Mouse (Mus musculus) retina, postnatal 1 day (tissue): ENCODE measurements around the gene Sema3b.
"Not testable (repeated sequence)": the region's sequence is repeated elsewhere in the genome, so short reads cannot be mapped to it uniquely, and the experiment has no call there.

Source experiments
- DNase-seq: peaks from one replicate; pipeline ENCODE4 v3.0.0-alpha.2; 2012

Sema3b gene

GRCm38 (mm10) chr9:107586974-107587832, 21.8 kb downstream of the Sema3b start, which contains the start of gene Ifrd2:
Gene Ifrd2, plus strand, starts transcription at chr9:107587642.
- peak; percentile 100 for DNase-seq

DNA sequence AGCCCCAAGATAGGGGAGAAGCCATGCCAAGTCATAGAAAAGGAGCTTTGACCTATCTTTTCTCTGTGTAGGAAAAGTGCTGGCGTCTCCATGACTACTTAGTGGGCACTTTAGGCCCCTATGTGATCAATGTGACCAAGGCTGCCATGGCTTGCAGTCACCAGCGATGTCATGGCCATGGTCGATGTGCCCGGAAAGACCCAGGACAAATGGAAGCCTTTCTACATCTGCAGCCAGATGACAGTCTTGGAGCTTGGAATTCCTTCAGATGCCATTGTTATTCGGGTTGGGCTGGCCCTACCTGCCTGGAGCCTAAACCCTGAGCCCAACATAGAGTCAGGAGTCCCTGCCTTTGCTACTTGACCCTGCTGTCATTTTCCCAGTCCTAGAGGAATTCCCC, 22.5 kb downstream of the Sema3b start:
- DNase-seq: no peak

DNA sequence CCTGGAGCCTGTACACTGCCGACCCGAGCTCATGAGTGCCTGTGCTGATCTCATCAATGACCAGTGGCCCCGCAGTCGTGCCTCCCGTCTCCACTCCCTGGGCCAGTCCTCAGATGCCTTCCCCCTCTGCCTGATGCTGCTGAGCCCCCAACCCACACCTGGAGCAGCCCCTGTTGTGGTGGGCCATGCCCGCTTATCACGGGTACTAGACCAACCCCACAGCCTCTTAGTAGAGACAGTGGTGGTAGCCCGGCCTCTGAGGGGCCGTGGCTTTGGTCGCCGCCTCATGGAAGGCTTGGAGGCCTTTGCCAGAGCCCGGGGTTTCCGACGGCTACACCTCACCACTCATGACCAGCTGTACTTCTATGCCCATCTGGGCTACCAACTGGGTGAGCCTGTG, 25.9 kb downstream of the Sema3b start:
- no peak for DNase-seq

GRCm38 (mm10) chr9:107582509-107583062, 26.4 kb downstream of the Sema3b start:
- DNase-seq: no peak

DNA sequence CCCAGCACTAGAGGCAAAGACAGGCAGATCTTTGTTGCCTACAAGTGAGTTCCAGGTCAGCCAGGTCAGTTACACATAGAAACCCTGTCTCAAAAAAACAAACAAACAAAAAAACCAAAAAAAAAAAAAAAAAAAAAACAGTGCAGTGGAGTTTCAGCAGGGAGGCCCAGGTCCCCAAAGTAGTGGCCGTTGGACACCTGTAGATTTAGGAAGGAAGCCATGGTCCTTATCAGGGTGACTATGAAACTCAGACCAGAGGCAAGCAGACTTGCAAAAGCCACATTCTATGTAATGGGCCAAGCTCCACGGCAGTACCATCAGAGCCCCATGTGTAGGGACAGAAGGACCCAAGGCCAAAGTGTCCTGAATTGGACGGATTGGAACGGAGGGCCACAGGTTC, 27.4 kb downstream of the Sema3b start:
- DNase-seq: no peak

DNA sequence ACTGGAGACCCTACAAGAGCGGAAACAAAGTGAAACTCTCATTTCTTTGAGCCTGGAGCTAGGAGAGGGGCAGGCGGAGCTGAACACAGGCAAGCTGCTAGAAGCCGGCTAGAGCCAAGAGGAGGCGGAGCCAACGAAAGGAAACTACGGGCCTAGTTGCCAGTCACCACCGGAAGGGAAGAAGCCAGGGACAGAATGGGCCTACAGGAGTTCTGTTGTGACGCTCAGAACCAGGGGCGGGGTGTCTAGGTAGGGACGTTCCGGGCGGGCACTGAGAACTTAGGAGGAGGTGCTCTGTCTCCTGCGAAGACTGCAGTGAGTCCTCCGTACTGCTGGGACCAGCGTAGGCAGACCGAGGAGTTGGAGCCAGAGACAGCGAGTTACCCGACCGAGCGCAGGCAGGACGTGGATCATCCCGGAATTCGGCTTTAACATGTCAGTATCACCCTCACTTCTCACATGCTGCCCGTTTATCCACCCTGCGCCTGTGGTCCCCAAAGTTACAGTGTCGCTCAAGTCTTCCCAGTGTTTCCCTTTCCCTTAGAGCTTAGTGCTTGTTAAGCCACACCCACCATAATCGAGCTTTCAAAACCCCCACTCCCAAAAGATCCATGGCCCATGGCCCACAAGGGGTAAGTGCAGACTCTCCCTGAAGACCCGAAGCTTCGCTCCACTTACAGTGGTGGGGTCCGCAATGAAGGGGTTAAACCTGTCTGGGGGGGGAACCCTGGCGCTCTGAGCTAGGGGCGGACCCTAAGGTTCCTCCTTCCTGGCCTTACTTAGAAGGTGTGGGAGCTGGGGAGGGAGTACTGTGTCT, 28.3 kb downstream of the Sema3b start, which contains the start of gene Hyal3:
Gene Hyal3 (plus strand): TSS at position 318 of the 817 bp plus-strand sequence.
- peak; percentile 88 for DNase-seq

DNA sequence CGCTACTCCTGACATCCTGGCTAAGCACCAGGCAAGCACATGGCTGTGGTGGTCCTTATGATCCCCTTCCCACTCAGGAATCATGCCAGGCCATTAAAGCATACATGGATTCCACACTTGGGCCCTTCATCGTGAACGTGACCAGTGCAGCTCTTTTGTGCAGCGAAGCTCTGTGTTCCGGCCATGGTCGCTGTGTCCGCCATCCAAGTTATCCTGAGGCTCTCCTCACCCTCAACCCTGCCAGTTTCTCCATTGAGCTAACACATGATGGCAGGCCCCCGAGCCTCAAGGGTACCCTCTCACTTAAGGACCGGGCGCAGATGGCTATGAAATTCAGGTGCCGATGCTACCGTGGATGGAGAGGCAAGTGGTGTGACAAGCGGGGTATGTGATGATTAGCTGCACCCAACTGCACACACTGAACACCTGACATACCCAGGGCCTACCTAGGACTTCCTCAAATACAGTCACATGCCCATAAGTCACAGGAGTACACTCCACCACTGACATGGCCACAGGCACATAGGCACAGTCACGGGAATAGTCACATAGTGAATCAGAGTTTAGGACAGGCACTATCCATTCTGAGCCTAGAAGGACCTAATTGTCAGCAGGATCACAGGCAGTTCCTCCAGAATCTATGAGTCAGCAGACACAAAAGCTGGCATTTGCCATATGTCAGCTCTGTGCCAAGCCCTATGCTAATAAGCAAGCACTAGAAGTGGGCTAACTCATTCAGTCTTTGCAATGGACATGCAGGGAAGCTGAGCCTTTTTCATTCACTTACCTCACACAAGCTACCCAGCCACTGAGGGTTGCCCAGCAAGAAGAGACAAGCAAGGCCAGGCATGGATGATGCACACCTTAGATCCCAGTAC, 29.8 kb downstream of the Sema3b start:
- DNase-seq: no peak

DNA sequence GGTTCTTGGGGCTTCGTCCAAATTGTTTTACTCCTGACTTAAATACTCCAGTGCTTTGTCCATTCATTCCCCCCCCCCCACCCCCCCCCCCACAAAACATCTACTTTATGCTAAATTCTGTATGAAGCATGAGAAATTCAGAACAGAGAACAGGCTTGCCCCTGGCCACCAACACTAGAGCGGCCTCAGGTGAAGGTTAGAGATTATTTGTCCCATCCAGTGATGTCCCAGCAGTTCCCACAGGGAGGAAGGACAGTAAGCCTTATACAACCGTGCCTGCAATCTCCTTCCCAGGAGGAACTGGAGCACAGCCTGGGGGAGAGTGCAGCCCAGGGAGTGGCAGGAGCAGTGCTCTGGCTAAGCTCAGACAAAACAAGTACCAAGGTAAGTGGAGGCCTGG, 30.4 kb downstream of the Sema3b start, which contains the start of gene Naa80:
Gene Naa80 (plus strand): TSS at position 301 of the 400 bp plus-strand sequence.
- DNase-seq: no peak

GRCm38 (mm10) chr9:107577871-107578270, 31.2 kb downstream of the Sema3b start:
- DNase-seq: no peak

DNA sequence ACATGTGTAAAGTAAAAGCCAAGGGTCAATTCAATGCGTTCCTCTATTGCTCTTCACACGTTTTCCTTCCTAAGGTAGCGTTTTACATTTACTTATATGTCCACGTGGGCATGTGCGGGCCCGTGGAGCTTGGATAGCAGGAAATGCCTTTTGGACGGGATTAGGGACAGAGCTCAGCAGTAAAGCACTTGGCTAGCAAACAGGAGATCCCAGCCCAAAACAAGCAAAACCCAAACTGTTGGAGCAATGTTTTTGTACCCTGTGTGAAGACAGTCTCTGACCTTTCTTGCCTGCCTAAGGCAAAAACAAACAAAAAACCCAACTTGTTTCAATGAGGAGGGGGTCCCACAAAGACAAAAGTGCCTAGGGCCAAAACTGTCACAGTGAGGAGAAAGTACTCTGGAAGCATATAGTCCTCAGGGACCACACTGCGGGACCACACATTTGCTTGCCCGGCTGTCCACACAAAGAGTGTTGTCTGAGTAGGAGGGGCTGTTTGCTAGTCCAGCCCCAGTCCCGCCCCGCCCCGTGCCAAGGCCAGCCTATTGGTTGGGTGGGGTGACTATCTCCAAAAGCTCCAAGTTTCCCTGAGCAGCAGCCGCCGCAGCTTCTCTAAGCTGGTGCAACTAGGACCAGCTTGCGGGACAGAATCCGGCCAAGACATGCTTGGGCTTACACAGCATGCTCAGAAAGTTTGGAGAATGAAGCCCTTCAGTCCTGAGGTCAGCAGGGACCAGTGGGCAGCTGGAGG, 32.5 kb downstream of the Sema3b start, which contains the start of gene Hyal1:
Gene Hyal1 (plus strand): TSS at position 571 of the 751 bp plus-strand sequence.
- DNase-seq: peak; percentile 89

DNA sequence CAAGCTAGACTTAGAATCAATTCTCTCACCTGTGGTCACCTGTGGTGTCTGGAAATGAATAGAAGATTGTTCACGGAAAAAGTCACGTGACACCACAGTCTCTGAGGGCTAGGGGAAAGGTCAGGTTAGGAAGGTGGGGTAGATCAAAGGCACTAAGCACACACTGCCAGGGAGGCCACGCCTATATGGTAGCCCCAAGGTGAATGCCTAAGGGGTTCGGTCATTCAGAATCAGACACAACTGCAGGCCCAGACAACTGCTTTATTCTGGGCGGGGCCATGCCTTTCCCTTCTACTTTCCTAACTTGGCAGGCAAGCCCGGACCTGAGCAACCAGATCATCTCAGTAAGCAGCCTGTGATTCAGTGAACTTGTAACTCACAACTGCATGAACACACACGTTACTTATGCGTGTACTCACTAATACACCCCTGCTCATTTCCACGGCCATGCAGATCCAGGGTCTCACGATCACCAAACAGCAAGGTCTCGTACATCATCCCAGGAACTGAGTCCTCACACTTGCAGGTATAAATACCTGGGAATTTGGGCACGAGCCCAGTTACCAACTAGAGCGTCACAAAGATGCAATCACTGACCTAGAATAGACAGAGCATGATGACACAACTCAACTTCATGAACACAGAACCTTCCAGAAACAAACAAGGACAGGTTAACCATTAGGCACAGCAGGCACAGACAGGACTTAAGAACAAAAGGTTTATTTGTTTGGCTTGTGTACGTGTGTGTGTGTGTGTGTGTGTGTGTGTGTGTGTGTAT, 33.3 kb downstream of the Sema3b start:
- DNase-seq: peak; percentile 17

DNA sequence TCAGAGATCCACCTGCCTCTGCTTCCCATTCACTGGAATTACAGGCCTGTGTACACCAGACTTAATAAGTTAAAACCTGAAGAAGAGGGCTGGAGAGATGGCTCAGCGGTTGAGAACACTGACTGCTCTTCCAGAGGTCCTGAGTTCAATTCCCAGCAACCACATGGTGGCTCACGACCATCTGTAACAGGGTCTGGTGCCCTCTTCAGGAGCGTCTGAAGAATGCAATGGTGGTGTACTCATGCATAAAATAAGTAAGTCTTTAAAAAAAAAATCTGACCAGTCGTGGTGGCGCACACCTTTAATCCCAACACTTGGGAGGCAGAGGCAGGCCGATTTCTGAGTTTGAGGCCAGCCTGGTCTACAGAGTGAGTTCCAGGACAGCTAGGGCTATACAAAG, 35.3 kb downstream of the Sema3b start:
- DNase-seq: not testable (repeated sequence)

GRCm38 (mm10) chr9:107572327-107572662, 36.7 kb downstream of the Sema3b start:
- DNase-seq: no peak

DNA sequence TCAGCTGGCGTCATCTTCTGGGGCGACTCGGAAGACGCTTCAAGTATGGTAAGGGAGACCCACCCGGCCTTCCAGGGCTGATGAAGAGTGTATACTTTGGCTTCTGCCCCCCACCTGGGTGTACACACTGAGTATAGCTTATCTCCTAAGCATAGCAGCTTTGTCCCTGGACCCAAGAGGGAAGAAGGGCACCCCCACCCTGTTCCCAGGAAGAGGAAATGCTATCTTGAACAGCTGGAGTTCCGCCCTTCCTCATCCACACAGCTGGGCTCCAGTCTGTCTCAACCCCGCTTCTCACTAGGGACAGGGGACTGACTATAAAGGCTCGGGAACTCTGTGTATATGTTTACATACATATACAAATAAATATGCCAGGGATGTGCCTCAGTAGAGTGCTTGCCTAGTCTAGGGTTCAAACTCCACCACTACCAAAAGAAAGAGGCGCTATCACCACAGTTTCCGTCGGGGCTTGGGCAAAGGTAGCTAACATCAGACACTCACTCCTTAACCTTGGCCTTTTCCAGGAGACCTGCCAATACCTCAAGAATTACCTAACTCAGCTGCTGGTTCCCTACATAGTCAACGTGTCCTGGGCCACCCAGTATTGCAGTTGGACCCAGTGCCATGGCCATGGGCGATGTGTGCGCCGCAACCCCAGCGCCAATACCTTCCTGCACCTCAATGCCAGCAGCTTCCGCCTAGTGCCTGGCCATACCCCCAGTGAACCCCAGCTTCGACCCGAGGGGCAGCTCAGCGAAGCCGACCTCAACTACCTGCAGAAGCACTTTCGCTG, 37.3 kb downstream of the Sema3b start:
- DNase-seq: no peak

GRCm38 (mm10) chr9:107570845-107571244, 38.2 kb downstream of the Sema3b start:
- DNase-seq: no peak

DNA sequence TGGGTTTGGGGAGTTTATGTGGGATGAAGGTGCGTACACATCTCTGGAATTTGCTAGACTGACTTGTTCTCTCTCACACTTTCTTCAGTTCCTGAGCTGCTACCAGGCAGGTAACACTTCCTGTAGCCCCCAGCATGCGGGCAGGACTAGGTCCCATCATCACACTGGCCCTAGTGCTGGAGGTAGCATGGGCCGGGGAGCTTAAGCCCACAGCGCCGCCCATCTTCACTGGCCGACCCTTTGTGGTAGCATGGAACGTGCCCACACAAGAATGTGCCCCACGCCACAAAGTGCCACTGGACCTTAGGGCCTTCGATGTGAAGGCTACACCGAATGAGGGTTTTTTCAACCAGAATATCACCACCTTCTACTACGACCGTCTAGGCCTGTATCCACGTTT, 39.0 kb downstream of the Sema3b start:
- DNase-seq: no peak

DNA sequence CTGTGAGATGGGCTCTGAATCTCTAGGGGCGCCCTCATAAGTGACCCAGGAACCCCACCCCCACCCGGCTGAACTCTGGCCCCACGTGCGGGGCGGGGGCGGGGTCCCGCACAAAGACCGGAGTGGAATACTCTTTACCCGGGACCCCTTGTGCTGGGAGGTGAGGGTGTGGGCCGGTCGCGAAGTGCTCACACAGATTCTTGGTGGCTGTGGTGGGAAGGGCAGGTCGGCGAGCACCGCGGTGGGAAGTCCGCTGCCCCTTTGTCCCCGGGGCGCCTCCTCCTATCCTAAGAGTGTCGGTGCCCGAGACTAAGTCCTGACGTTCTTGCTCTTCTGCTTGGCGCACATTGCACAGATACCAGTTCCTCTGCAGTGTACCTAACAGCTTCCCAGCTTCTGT, 39.8 kb downstream of the Sema3b start:
- no peak for DNase-seq

- DNase-seq: peak; percentile 93
Observed at GRCm38 (mm10) chr9:107568331-107569261, 40.4 kb downstream of the Sema3b start.
